Mouse (Mus musculus): ENCODE data around the gene Gdpd3. TPM values are rescaled to one million over a fixed set of nuclear protein-coding genes. Genes with fewer than 3 reads are reported as not detected.

Gene Gdpd3
- polyA plus RNA-seq, 1 experiment = 9.2 TPM

GRCm38 (mm10) chr7:126793456-126794270, 27.5 kb downstream of the Gdpd3 start:
- no peak for DNase-seq (ENCODE audit: low read depth)
- TF ChIP-seq POLR2A (IDR thresholded peaks at IDR 0.05; ENCODE audit: borderline replicate concordance, extremely low read depth, insufficient read depth, insufficient read length, poor library complexity, severe bottlenecking) (no peak), CTCF (IDR thresholded peaks at IDR 0.05; ENCODE audit: borderline replicate concordance, extremely low read depth, insufficient read depth, insufficient read length) (no peak)

- DNase-seq (ENCODE audit: low read depth) = no peak
- TF ChIP-seq CTCF (IDR thresholded peaks at IDR 0.05; ENCODE audit: borderline replicate concordance, extremely low read depth, insufficient read depth, insufficient read length) = no peak
- TF ChIP-seq POLR2A (IDR thresholded peaks at IDR 0.05; ENCODE audit: borderline replicate concordance, extremely low read depth, insufficient read depth, insufficient read length, poor library complexity, severe bottlenecking) = no peak
These were observed 28.1 kb downstream of the Gdpd3 start for GRCm38 (mm10) chr7:126794271-126794605.

- DNase-seq (ENCODE audit: low read depth) = no peak
- no peak for TF ChIP-seq POLR2A (IDR thresholded peaks at IDR 0.05; ENCODE audit: borderline replicate concordance, extremely low read depth, insufficient read depth, insufficient read length, poor library complexity, severe bottlenecking)
These were observed 29.5 kb downstream of the Gdpd3 start for GRCm38 (mm10) chr7:126795387-126796317.

- no peak for TF ChIP-seq CTCF (IDR thresholded peaks at IDR 0.05; ENCODE audit: borderline replicate concordance, extremely low read depth, insufficient read depth, insufficient read length)
- no peak for TF ChIP-seq POLR2A (IDR thresholded peaks at IDR 0.05; ENCODE audit: borderline replicate concordance, extremely low read depth, insufficient read depth, insufficient read length, poor library complexity, severe bottlenecking)
- DNase-seq (ENCODE audit: low read depth) = peak; percentile 37
These were observed 30.3 kb downstream of the Gdpd3 start for GRCm38 (mm10) chr7:126796350-126796932.

GRCm38 (mm10) chr7:126797411-126798126, 31.4 kb downstream of the Gdpd3 start, which contains the start of gene Fam57b:
TSS of gene Fam57b (plus strand) at chr7:126797668.
- TF ChIP-seq POLR2A (IDR thresholded peaks at IDR 0.05; ENCODE audit: borderline replicate concordance, extremely low read depth, insufficient read depth, insufficient read length, poor library complexity, severe bottlenecking) (no peak), CTCF (IDR thresholded peaks at IDR 0.05; ENCODE audit: borderline replicate concordance, extremely low read depth, insufficient read depth, insufficient read length) (no peak)
- peak; percentile 55 for DNase-seq (ENCODE audit: low read depth)

GRCm38 (mm10) chr7:126798127-126799049, 32.3 kb downstream of the Gdpd3 start:
- DNase-seq (ENCODE audit: low read depth) = no peak
- no peak for TF ChIP-seq POLR2A (IDR thresholded peaks at IDR 0.05; ENCODE audit: borderline replicate concordance, extremely low read depth, insufficient read depth, insufficient read length, poor library complexity, severe bottlenecking)

GRCm38 (mm10) chr7:126799050-126799467, 32.9 kb downstream of the Gdpd3 start:
- peak; percentile 99 for DNase-seq (ENCODE audit: low read depth)
- peak; percentile 72; the same call in 1 of the 2 replicates for TF ChIP-seq POLR2A (IDR thresholded peaks at IDR 0.05; ENCODE audit: borderline replicate concordance, extremely low read depth, insufficient read depth, insufficient read length, poor library complexity, severe bottlenecking)
- peak; percentile 42; the same call in 1 of the 2 replicates for TF ChIP-seq CTCF (IDR thresholded peaks at IDR 0.05; ENCODE audit: borderline replicate concordance, extremely low read depth, insufficient read depth, insufficient read length)

- TF ChIP-seq POLR2A (IDR thresholded peaks at IDR 0.05; ENCODE audit: borderline replicate concordance, extremely low read depth, insufficient read depth, insufficient read length, poor library complexity, severe bottlenecking) = peak; percentile 32; the same call in 1 of the 2 replicates
- peak; percentile 60; the same call in 1 of the 2 replicates for TF ChIP-seq CTCF (IDR thresholded peaks at IDR 0.05; ENCODE audit: borderline replicate concordance, extremely low read depth, insufficient read depth, insufficient read length)
- DNase-seq (ENCODE audit: low read depth) = no peak
These were observed 33.5 kb downstream of the Gdpd3 start for GRCm38 (mm10) chr7:126799468-126800268.

- TF ChIP-seq CTCF (IDR thresholded peaks at IDR 0.05; ENCODE audit: borderline replicate concordance, extremely low read depth, insufficient read depth, insufficient read length) (no peak), POLR2A (IDR thresholded peaks at IDR 0.05; ENCODE audit: borderline replicate concordance, extremely low read depth, insufficient read depth, insufficient read length, poor library complexity, severe bottlenecking) (no peak)
- DNase-seq (ENCODE audit: low read depth) = no peak
These were observed 34.3 kb downstream of the Gdpd3 start for GRCm38 (mm10) chr7:126800269-126801056.
